In genomic region chr11:20462076-20462475, GRCm38 (mm10) we compare ENCODE assay signal across 24 mouse cellular contexts.
DNase-seq lines count a peak whose midpoint lies in the region; ATAC-seq and TF ChIP-seq lines count a peak whose summit lies in the region.
"Had no signal": no experiment of that assay in that cellular context is flagged by ENCODE, and none has a peak within 500 bp of the region (broad histone marks: within the 10 kb centered on the region; RNA-seq: fewer than 3 reads in every experiment).

No protein-coding gene starts in this region.

- no peak overlapping the region for H3K4me2 ChIP-seq in kidney, embryonic 14.5 days (replicated peaks; ENCODE audit: low read depth, low read length)
- no peak overlapping the region for H3K4me2 ChIP-seq in kidney, postnatal 0 days (ENCODE audit: low read length)
- H3K4me2 ChIP-seq in liver, embryonic 13.5 days: no peak overlapping the region
- H3K4me2 ChIP-seq: embryonic facial prominence, embryonic 12.5 days; heart, embryonic 15.5 days; limb, embryonic 13.5 days; lung, embryonic 15.5 days; midbrain, embryonic 11.5 days; neural tube, embryonic 12.5 days had no signal

- H3K36me3 ChIP-seq in kidney, embryonic 14.5 days (ENCODE audit: control insufficient read depth, insufficient read depth, low read length): no peaks in the 10 kb centered on the region
- H3K36me3 ChIP-seq in kidney, postnatal 0 days (ENCODE audit: insufficient read depth, low read length): no peaks in the 10 kb centered on the region
- no peaks in the 10 kb centered on the region for H3K36me3 ChIP-seq in liver, embryonic 13.5 days
- no peaks in the 10 kb centered on the region for H3K36me3 ChIP-seq in forebrain, embryonic 10.5 days (replicated peaks)
- H3K36me3 ChIP-seq: embryonic facial prominence, embryonic 12.5 days; heart, embryonic 15.5 days; limb, embryonic 13.5 days; lung, embryonic 15.5 days; neural tube, embryonic 12.5 days had no signal

- no peak for TF ChIP-seq CTCF in kidney, postnatal 0 days (IDR thresholded peaks at IDR 0.05; ENCODE audit: low read depth)

- no peak overlapping the region for H3K4me3 ChIP-seq in kidney, embryonic 14.5 days (ENCODE audit: low read length)
- H3K4me3 ChIP-seq in kidney, postnatal 0 days (replicated peaks; ENCODE audit: low read depth, low read length): no peak overlapping the region
- H3K4me3 ChIP-seq in liver, embryonic 13.5 days (replicated peaks): no peak overlapping the region
- no peak overlapping the region for H3K4me3 ChIP-seq in forebrain, embryonic 10.5 days
- H3K4me3 ChIP-seq: embryonic facial prominence, embryonic 12.5 days; erythroblast, embryonic 14.5 days; heart, embryonic 15.5 days; limb, embryonic 13.5 days; lung, embryonic 15.5 days; neural tube, embryonic 12.5 days had no signal

- no peak overlapping the region for H3K9ac ChIP-seq in kidney, embryonic 14.5 days (ENCODE audit: low read depth, low read length)
- H3K9ac ChIP-seq in kidney, postnatal 0 days (ENCODE audit: low read depth, low read length): no peak overlapping the region
- no peak overlapping the region for H3K9ac ChIP-seq in liver, embryonic 13.5 days
- H3K9ac ChIP-seq: embryonic facial prominence, embryonic 12.5 days; heart, embryonic 15.5 days; limb, embryonic 13.5 days; lung, embryonic 15.5 days; neural tube, embryonic 12.5 days had no signal

- H3K9me3 ChIP-seq in kidney, embryonic 14.5 days (ENCODE audit: control insufficient read depth, low read length): no peaks in the 10 kb centered on the region
- H3K9me3 ChIP-seq in kidney, postnatal 0 days (replicated peaks; ENCODE audit: low read length): no peaks in the 10 kb centered on the region
- no peaks in the 10 kb centered on the region for H3K9me3 ChIP-seq in liver, embryonic 13.5 days (replicated peaks)
- H3K9me3 ChIP-seq in forebrain, embryonic 10.5 days: no peaks in the 10 kb centered on the region
- H3K9me3 ChIP-seq: embryonic facial prominence, embryonic 12.5 days; heart, embryonic 15.5 days; limb, embryonic 13.5 days; lung, embryonic 15.5 days; neural tube, embryonic 12.5 days had no signal

- ATAC-seq in kidney, embryonic 14.5 days (ENCODE audit: low FRiP score, low TSS enrichment): no peak
- peak; percentile 52 for ATAC-seq in kidney, postnatal 0 days (replicated peaks; ENCODE audit: low FRiP score, low read depth)
- ATAC-seq in liver, embryonic 13.5 days (ENCODE audit: low read depth): no peak
- ATAC-seq: CD4-positive, CD25-positive, alpha-beta regulatory T cell, adult 4 months; forebrain, embryonic 14.5 days; hindbrain, embryonic 16.5 days; Patski had no signal

- H3K4me1 ChIP-seq in kidney, embryonic 14.5 days (ENCODE audit: control insufficient read depth, insufficient read depth, low read length): 0 out of 2 replicates have a peak, but pooled peaks cover 5% of the 10 kb centered on the region
- H3K4me1 ChIP-seq in kidney, postnatal 0 days (replicated peaks; ENCODE audit: insufficient read depth, low read length): peaks cover 16% of the 10 kb centered on the region; the same call in 1 of the 2 replicates
- H3K4me1 ChIP-seq in liver, embryonic 13.5 days (replicated peaks): peaks cover 25% of the 10 kb centered on the region
- peaks cover 24% of the 10 kb centered on the region for H3K4me1 ChIP-seq in forebrain, embryonic 10.5 days
- H3K4me1 ChIP-seq: embryonic facial prominence, embryonic 12.5 days; neural tube, embryonic 12.5 days had no signal

- WGBS in kidney, embryonic 14.5 days: 83% methylated on average over 3 of the region's 3 CpGs
- WGBS in kidney, postnatal 0 days: 68% methylated on average over 3 of the region's 3 CpGs
- WGBS in liver, embryonic 13.5 days (ENCODE audit: insufficient replicate concordance): 46% methylated on average over 3 of the region's 3 CpGs
- WGBS in forebrain, embryonic 10.5 days: 91% methylated on average over 3 of the region's 3 CpGs

- no peak overlapping the region for H3K27ac ChIP-seq in kidney, embryonic 14.5 days (ENCODE audit: low read depth, low read length)
- H3K27ac ChIP-seq in kidney, postnatal 0 days: peak overlapping the region; percentile 76
- H3K27ac ChIP-seq in liver, embryonic 13.5 days: peak overlapping the region; percentile 59
- H3K27ac ChIP-seq in forebrain, embryonic 10.5 days: no peak overlapping the region
- H3K27ac ChIP-seq: embryonic facial prominence, embryonic 12.5 days; heart, embryonic 15.5 days; limb, embryonic 13.5 days; lung, embryonic 15.5 days; neural tube, embryonic 12.5 days had no signal

- no peaks in the 10 kb centered on the region for H3K27me3 ChIP-seq in kidney, embryonic 14.5 days (ENCODE audit: control insufficient read depth, insufficient read depth, low read length)
- no peaks in the 10 kb centered on the region for H3K27me3 ChIP-seq in kidney, postnatal 0 days (ENCODE audit: insufficient read depth, low read length)
- H3K27me3 ChIP-seq in liver, embryonic 13.5 days: peaks cover 3% of the 10 kb centered on the region
- H3K27me3 ChIP-seq in forebrain, embryonic 10.5 days (ENCODE audit: poor library complexity, severe bottlenecking): peaks cover 36% of the 10 kb centered on the region
- H3K27me3 ChIP-seq: embryonic facial prominence, embryonic 12.5 days; lung, embryonic 15.5 days; neural tube, embryonic 12.5 days; Patski had no signal

- peak; percentile 87 for DNase-seq in kidney, adult 11 months
- DNase-seq in kidney, postnatal 0 days (ENCODE audit: low spot score): peak; percentile 33
- no peak for DNase-seq in liver, embryonic 13.5 days
- no peak for DNase-seq in cerebellum, adult 8-10 months
- DNase-seq in right cerebral cortex, postnatal 10 days (ENCODE audit: low spot score in 2 of 2): no peak
- no peak for DNase-seq in left cerebral cortex, adult 8-10 months (ENCODE audit: low spot score in 2 of 2)
- DNase-seq in forebrain, embryonic 10.5 days (ENCODE audit: extremely low spot score, low spot score): no peak
- DNase-seq: adrenal gland, adult 8-10 months; cerebellum, adult 9-10 months; gastrocnemius, postnatal 14 days; right cerebral cortex, postnatal 4 days; thymus, postnatal 25 days had no signal

Comparison
In these comparisons a context has a peak if more than half of its experiments do, and no peak if none do; other contexts are left out.
1. H3K27ac ChIP-seq: peak in kidney, postnatal 0 days (single experiment) and liver, embryonic 13.5 days (single experiment); none in kidney, embryonic 14.5 days (single experiment) and forebrain, embryonic 10.5 days (single experiment).
2. DNase-seq: peak in kidney, adult 11 months (single experiment) and kidney, postnatal 0 days (single experiment); none in liver, embryonic 13.5 days (single experiment), cerebellum, adult 8-10 months (single experiment), right cerebral cortex, postnatal 10 days (0 of 2), left cerebral cortex, adult 8-10 months (0 of 2) and forebrain, embryonic 10.5 days (single experiment).